Mouse (Mus musculus) ES-Bruce4 (cell line): ENCODE measurements around the gene Cul9. TPM values are rescaled to one million over a fixed set of nuclear protein-coding genes. Genes with fewer than 3 reads are reported as not detected.

Experiments used
- H3K27ac ChIP-seq: 2 replicates; pipeline ENCODE4 v1.5.1; 2012; ENCODE audit warnings: low read length, inconsistent platforms; ENCODE audit not compliant: insufficient read depth
- H3K27me3 ChIP-seq: 2 replicates; pipeline ENCODE4 v1.6.1; 2012; ENCODE audit warnings: mild to moderate bottlenecking, low read length, inconsistent platforms; ENCODE audit not compliant: control insufficient read depth, poor library complexity, insufficient read depth, severe bottlenecking
- H3K36me3 ChIP-seq: 2 replicates; pipeline ENCODE4 v1.6.1; 2012; ENCODE audit warnings: inconsistent platforms, mild to moderate bottlenecking, low read length, moderate library complexity; ENCODE audit not compliant: control insufficient read depth, poor library complexity, insufficient read depth, severe bottlenecking
- H3K4me1 ChIP-seq: one replicate; pipeline ENCODE4 v1.8.1; 2011; ENCODE audit warnings: low read length; ENCODE audit not compliant: control insufficient read depth, insufficient read depth
- H3K4me3 ChIP-seq: 2 replicates; pipeline ENCODE4 v1.5.1; 2011; ENCODE audit warnings: low read depth, mild to moderate bottlenecking, low read length
- H3K9ac ChIP-seq: 2 replicates; pipeline ENCODE4 v1.6.1; 2012; ENCODE audit warnings: low read depth, mild to moderate bottlenecking, inconsistent platforms; ENCODE audit not compliant: poor library complexity, severe bottlenecking
- H3K9me3 ChIP-seq: replicated peaks from 2 replicates; pipeline ENCODE4 v1.6.1; 2012; ENCODE audit warnings: mild to moderate bottlenecking, low read length, inconsistent platforms; ENCODE audit not compliant: control insufficient read depth, poor library complexity, insufficient read depth, severe bottlenecking
- CTCF ChIP-seq: IDR thresholded peaks from one replicate; pipeline ENCODE4 v1.8.1; 2011; ENCODE audit warnings: low read depth, low read length
- EP300 ChIP-seq: IDR thresholded peaks from 2 replicates; pipeline ENCODE4 v1.6.1; 2011; ENCODE audit warnings: low read depth, low read length; ENCODE audit not compliant: insufficient read depth
- POLR2A ChIP-seq: IDR thresholded peaks from one replicate; pipeline ENCODE4 v1.8.1; 2011; ENCODE audit warnings: low read length; ENCODE audit not compliant: insufficient read depth
- polyA plus RNA-seq: library from polyadenylated mRNA; stranded (reverse); fragments of >200 nt; gene quantifications from 2 replicates; pipeline ENCODE4 v1.2.4, GENCODE M21; 2011; ENCODE audit warnings: low read depth; ENCODE audit not compliant: missing spikeins, insufficient read depth, insufficient read length

Cul9 gene
- polyA plus RNA-seq, 1 experiment = 4.4 TPM

DNA sequence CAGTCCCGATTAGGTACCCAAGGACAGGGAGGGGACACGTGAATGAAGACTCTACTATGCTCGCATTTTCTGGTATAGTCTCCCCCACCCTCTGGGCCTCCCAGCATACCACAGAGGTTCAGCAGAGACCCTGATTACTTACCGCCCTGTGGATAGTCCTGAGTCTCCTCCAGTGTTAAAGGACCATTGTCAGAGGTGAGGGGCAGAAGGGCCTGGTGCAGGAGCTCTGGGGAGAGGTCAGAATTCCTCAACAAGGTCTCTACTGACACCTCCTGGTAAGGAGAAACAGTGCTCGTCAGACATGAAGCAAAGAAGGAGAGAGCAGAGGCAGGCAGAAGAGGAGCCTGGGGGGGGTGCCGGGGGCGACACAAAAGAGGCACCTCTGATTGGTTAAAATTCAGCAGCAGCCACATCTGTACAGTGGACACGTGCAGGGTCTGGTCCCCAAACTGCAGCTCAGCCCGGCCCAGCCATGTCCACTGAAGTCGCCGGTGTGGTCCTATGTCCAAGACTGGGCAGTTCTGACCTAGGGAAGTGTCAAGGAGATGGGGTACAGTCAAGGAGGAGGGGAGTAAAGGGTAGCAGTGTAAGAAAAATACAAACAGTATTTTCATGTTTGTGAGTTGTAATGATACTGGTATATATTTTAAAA is 35.0 kb downstream of the Cul9 start:
- TF ChIP-seq POLR2A (no peak), EP300 (no peak), CTCF (peak; percentile 62)
- Histone ChIP-seq H3K9me3 (no peaks in the 10 kb centered on the region), H3K4me3 (no peak overlapping the region), H3K9ac (no peak overlapping the region), H3K4me1 (no peaks in the 10 kb centered on the region), H3K36me3 (no peaks in the 10 kb centered on the region), H3K27ac (no peak overlapping the region), H3K27me3 (no peaks in the 10 kb centered on the region)

- Histone ChIP-seq H3K27me3 (no peaks in the 10 kb centered on the region), H3K4me3 (no peak overlapping the region), H3K27ac (no peak overlapping the region), H3K9me3 (no peaks in the 10 kb centered on the region), H3K4me1 (no peaks in the 10 kb centered on the region), H3K36me3 (no peaks in the 10 kb centered on the region), H3K9ac (no peak overlapping the region)
- TF ChIP-seq CTCF = no peak
- TF ChIP-seq POLR2A = no peak
- no peak for TF ChIP-seq EP300
Measured at GRCm38 (mm10) chr17:46505617-46506016, 40.6 kb downstream of the Cul9 start.

DNA sequence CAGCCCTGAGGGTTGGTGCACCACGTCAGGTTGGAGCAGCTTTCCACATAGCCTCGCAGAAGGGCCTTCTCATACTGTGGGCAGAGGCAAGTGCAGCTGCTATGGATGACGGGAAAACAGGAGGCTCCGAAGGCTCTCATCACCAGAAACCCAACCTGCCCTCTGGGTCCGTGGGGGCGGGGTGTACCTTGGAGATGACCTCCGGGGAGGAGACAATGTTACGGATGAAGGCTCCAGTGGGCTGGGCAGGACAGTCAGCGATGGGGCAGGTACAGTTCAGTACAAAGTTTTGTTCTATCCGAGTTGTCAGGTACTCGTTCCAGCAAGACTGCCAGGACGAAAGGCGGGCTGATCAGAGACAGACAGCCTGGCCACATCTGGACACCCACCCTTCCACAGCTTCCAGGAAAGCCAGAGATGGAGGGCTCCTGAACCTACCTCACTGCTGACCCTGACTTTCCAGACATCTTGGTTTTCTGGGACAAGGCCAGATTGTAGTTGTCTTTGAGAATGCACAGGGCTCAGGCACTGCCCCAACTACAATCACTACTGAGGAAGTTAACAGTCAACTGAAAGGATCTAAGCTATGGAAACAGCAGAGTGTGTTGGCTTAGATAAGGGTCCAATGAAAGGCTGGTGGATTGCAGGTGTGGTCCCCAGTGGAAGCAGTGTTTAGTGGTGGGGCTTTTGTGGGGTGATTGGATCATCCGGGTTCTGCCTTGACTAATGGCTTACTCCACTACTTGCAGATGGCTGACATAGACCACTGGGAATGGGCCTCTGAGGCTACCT is 42.1 kb downstream of the Cul9 start:
- TF ChIP-seq CTCF = no peak
- TF ChIP-seq POLR2A = no peak
- no peak for TF ChIP-seq EP300

DNA sequence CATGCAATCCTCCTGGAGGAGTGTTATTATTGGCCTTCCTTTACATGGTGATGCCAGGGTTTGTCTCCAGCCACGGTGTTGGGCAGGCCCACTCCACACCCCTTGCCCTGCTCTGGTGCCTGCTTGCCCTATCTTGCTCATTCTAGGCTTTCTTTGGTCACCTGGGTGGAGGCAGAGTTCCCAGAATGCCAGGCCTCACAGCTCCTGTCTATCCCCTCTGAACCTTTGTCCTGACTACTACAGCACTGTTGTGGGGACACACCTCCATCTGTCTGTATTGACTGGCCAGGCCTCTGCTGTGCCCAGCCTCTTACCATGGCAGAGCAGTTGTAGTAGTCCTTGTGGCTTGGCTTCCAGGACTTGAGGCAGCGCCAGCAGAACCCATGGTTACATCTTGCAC is 43.4 kb downstream of the Cul9 start:
- Histone ChIP-seq H3K36me3 (peaks cover 2% of the 10 kb centered on the region; the same call in 1 of the 2 replicates), H3K4me3 (no peak overlapping the region), H3K4me1 (peaks cover 4% of the 10 kb centered on the region), H3K9ac (no peak overlapping the region), H3K27ac (no peak overlapping the region), H3K27me3 (no peaks in the 10 kb centered on the region), H3K9me3 (no peaks in the 10 kb centered on the region)
- TF ChIP-seq EP300 (no peak), POLR2A (no peak), CTCF (no peak)

More for the DNA sequence above, 42.1 kb downstream of the Cul9 start:
- Histone ChIP-seq H3K27ac (no peak overlapping the region), H3K36me3 (0 out of 2 replicates have a peak, but pooled peaks cover 2% of the 10 kb centered on the region), H3K27me3 (no peaks in the 10 kb centered on the region), H3K4me3 (no peak overlapping the region), H3K9me3 (no peaks in the 10 kb centered on the region), H3K4me1 (no peaks in the 10 kb centered on the region), H3K9ac (no peak overlapping the region)

DNA sequence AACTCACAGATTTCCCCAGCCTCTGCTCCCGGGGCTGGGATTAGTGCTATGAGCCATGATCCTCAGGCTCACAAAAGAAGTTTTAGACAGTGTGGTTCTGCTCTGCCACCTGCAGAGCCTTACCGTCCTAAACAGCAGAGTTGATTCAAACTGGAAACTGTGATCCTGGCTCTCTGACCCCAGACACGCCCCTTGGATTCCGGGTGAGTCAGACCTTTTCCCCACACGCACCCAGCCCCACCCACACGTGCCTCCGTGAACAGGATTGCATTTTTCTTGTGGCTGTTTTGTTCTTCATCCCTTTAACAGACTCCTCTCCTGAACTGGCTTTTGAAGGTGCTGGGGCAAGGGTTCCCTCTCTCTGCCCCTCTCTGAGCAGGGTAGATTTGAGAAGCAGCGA is 48.2 kb downstream of the Cul9 start:
- no peaks in the 10 kb centered on the region for H3K27me3 ChIP-seq
- TF ChIP-seq POLR2A = no peak
- no peak overlapping the region for H3K4me3 ChIP-seq
- no peak overlapping the region for H3K27ac ChIP-seq
- no peak overlapping the region for H3K9ac ChIP-seq
- H3K36me3 ChIP-seq = peaks cover 2% of the 10 kb centered on the region; the same call in 1 of the 2 replicates
- H3K4me1 ChIP-seq = peaks cover 4% of the 10 kb centered on the region
- H3K9me3 ChIP-seq = no peaks in the 10 kb centered on the region
